Mouse (Mus musculus): Measurements from ENCODE around the gene Nipa2.
"Not testable (repeated sequence)": the region's sequence is repeated elsewhere in the genome, so short reads cannot be mapped to it uniquely, and the experiment has no call there.

The Nipa2 gene

GRCm38 (mm10) chr7:55956054-55956453 lies 6.2 kb downstream of the Nipa2 start:
- no peak for DNase-seq (ENCODE audit: extremely low spot score, low read depth, low spot score)

- DNase-seq (ENCODE audit: extremely low spot score, low read depth, low spot score) = no peak
Observed at GRCm38 (mm10) chr7:55938341-55938740, 23.9 kb downstream of the Nipa2 start.

- DNase-seq (ENCODE audit: extremely low spot score, low read depth, low spot score) = no peak
Observed at GRCm38 (mm10) chr7:55935025-55935424, 27.3 kb downstream of the Nipa2 start.

DNA sequence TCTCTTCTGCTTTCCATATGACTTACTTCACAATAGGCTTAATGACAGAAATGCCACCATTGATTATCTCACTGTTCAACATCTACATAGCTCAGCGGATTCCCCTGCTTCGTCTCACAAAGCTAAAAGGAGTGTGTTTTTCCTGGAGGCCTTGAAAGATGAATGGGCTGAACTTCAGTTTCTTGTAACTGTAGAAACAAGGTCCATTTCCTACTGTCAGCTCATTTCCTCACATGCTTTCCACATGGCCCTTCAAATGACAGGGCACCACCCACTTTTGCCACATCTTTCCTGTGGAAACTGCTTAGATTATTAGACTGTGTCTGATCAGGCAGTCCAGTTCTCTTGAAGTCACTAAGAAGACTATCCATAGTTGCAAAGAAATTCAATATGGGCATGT lies 33.6 kb downstream of the Nipa2 start:
- DNase-seq (ENCODE audit: extremely low spot score, low read depth, low spot score) = no peak

GRCm38 (mm10) chr7:55927262-55927661 lies 35.0 kb downstream of the Nipa2 start:
- no peak for DNase-seq (ENCODE audit: extremely low spot score, low read depth, low spot score)

GRCm38 (mm10) chr7:55918365-55918764 lies 43.9 kb downstream of the Nipa2 start:
- DNase-seq (ENCODE audit: extremely low spot score, low read depth, low spot score) = not testable (repeated sequence)

DNA sequence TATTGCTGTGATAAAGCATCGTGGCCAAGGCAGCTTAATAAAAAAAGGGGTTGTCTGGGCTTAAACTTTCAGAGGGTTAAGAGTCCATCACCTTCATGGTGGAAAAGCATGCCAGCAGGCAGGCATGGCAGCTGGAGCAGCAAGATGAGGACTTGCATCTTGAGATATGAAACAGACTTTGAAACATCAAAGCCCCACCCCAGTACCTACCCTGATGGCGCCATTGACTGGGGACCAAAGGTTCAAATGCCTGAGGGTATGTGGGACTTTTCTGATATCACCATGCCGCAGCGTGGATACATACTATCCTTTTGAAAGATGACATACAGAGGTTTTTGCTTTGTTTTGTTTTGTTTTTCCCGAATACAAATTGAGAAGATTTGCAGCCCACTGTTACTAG lies 50.2 kb downstream of the Nipa2 start:
- DNase-seq (ENCODE audit: extremely low spot score, low read depth, low spot score) = no peak

DNA sequence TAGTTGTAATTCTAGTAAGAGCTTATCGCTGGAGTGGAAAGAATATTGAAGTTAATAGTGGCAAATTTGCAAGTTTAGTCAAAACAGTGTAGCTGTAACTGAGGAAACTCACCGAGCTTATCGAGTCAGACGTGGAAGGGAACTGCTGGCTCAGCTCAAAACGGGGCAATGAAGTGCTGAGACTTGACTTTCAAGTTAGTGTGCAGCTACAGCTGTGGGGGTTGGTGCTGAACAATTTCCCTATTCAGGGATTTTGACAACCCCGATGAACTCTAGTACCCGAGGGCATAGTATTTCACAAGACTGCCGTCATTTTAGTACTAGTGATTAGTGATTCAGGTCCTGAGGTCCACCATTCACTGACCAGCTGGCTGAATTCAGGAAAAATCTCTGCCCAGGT lies 50.9 kb downstream of the Nipa2 start:
- DNase-seq (ENCODE audit: extremely low spot score, low read depth, low spot score) = no peak

GRCm38 (mm10) chr7:55910356-55910755 lies 51.9 kb downstream of the Nipa2 start:
- no peak for DNase-seq (ENCODE audit: extremely low spot score, low read depth, low spot score)

- no peak for DNase-seq (ENCODE audit: extremely low spot score, low read depth, low spot score)
Observed at GRCm38 (mm10) chr7:55909519-55909918, 52.8 kb downstream of the Nipa2 start.

DNA sequence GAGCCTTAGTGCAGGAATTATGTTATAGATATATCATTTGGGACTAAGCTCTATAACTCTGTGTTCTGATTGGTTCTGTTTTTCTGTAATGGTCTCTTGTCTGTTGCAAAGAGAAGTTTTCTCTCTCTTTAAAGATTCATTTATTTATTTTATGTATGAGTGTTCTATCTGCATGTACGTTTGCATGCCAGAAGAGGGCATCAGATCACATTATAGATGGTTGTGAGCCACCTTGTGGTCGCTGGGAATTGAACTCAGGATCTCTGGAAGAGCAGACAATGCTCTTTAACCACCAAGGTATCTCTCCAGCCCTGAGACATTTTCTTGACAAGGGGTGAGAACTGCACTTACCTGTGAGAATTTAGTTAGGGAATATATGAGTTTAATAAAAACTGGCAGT lies 56.8 kb downstream of the Nipa2 start:
- DNase-seq (ENCODE audit: extremely low spot score, low read depth, low spot score) = no peak

DNA sequence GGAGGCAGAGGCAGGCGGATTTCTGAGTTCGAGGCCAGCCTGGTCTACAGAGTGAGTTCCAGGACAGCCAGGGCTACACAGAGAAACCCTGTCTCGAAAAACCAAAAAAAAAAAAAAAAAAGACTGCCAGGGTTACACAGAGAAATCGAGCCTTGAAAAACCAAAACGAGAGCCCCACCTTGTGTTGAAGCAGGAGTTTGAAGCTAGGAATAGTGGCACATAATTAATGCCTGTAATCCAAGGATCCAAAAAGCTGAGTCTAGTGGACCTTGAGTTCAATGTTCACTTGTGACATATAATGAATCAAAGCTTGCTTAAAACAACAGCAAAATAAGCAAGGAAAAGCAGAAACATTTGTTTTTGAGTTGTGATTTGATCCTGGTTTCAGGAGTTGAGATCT lies 58.5 kb downstream of the Nipa2 start:
- no peak for DNase-seq (ENCODE audit: extremely low spot score, low read depth, low spot score)

DNA sequence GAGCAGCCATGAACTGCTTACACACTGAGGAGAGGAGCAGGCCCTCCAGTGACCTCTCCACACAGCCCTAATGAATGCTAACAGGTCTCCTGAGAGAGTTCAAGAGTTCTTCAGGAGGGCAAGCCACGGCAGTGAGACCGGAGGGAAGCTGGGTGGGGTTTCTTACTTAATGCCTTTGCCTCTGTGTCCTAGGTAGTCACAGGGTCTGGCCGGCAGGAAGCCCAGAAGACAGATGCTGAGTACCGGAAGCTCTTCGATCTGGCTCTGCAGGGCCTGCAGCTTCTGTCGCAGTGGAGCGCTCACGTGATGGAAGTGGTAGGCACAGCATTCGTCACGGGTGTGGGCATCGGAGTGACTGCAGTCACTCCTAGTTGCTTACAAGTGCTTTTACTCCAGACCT lies 70.5 kb downstream of the Nipa2 start:
- no peak for DNase-seq (ENCODE audit: extremely low spot score, low read depth, low spot score)

- DNase-seq (ENCODE audit: extremely low spot score, low read depth, low spot score) = no peak
Observed at GRCm38 (mm10) chr7:55890731-55891130, 71.5 kb downstream of the Nipa2 start.

- no peak for DNase-seq (ENCODE audit: extremely low spot score, low read depth, low spot score)
Observed at GRCm38 (mm10) chr7:55889996-55890395, 72.3 kb downstream of the Nipa2 start.

GRCm38 (mm10) chr7:55888603-55889002 lies 73.7 kb downstream of the Nipa2 start:
- DNase-seq (ENCODE audit: extremely low spot score, low read depth, low spot score) = no peak

All from hindlimb bud, embryonic 11.5 days (tissue).